Mouse (Mus musculus): ENCODE results near the gene Cmip.
A peak's percentile ranks its signal among the peaks of the same experiment; 100 is the strongest.

Gene Cmip

GRCm38 (mm10) chr8:117326735-117327134 is 69.9 kb downstream of the Cmip start:
- no peak for DNase-seq (ENCODE audit: low spot score)

GRCm38 (mm10) chr8:117327385-117327837 is 70.5 kb downstream of the Cmip start:
- DNase-seq (ENCODE audit: low spot score), result no peak

GRCm38 (mm10) chr8:117328758-117329157 is 71.9 kb downstream of the Cmip start:
- DNase-seq (ENCODE audit: low spot score), result no peak

- no peak for DNase-seq (ENCODE audit: low spot score)
Observed at GRCm38 (mm10) chr8:117329167-117329566, 72.3 kb downstream of the Cmip start.

- DNase-seq (ENCODE audit: low spot score), result no peak
Observed at GRCm38 (mm10) chr8:117329903-117330302, 73.0 kb downstream of the Cmip start.

- DNase-seq (ENCODE audit: low spot score), result no peak
Observed at GRCm38 (mm10) chr8:117332229-117333010, 75.6 kb downstream of the Cmip start.

- no peak for DNase-seq (ENCODE audit: low spot score)
Observed at GRCm38 (mm10) chr8:117333619-117334018, 76.8 kb downstream of the Cmip start.

- DNase-seq (ENCODE audit: low spot score), result no peak
Observed at GRCm38 (mm10) chr8:117334058-117334747, 77.3 kb downstream of the Cmip start.

- DNase-seq (ENCODE audit: low spot score), result peak; percentile 68
Observed at GRCm38 (mm10) chr8:117334748-117335393, 78.0 kb downstream of the Cmip start.

- no peak for DNase-seq (ENCODE audit: low spot score)
Observed at GRCm38 (mm10) chr8:117335423-117335822, 78.6 kb downstream of the Cmip start.

- DNase-seq (ENCODE audit: low spot score), result no peak
Observed at GRCm38 (mm10) chr8:117337188-117337587, 80.3 kb downstream of the Cmip start.

GRCm38 (mm10) chr8:117338678-117339077 is 81.8 kb downstream of the Cmip start:
- no peak for DNase-seq (ENCODE audit: low spot score)

- no peak for DNase-seq (ENCODE audit: low spot score)
Observed at GRCm38 (mm10) chr8:117339296-117339957, 82.6 kb downstream of the Cmip start.

GRCm38 (mm10) chr8:117339958-117340651 is 83.2 kb downstream of the Cmip start:
- no peak for DNase-seq (ENCODE audit: low spot score)

GRCm38 (mm10) chr8:117340800-117341199 is 83.9 kb downstream of the Cmip start:
- DNase-seq (ENCODE audit: low spot score), result no peak

GRCm38 (mm10) chr8:117342735-117343385 is 86.0 kb downstream of the Cmip start:
- no peak for DNase-seq (ENCODE audit: low spot score)

GRCm38 (mm10) chr8:117343484-117343883 is 86.6 kb downstream of the Cmip start:
- DNase-seq (ENCODE audit: low spot score), result no peak

- DNase-seq (ENCODE audit: low spot score), result no peak
Observed at GRCm38 (mm10) chr8:117344899-117345298, 88.0 kb downstream of the Cmip start.

GRCm38 (mm10) chr8:117345376-117345775 is 88.5 kb downstream of the Cmip start:
- no peak for DNase-seq (ENCODE audit: low spot score)

- no peak for DNase-seq (ENCODE audit: low spot score)
Observed at GRCm38 (mm10) chr8:117347556-117347955, 90.7 kb downstream of the Cmip start.

- DNase-seq (ENCODE audit: low spot score), result no peak
Observed at GRCm38 (mm10) chr8:117348718-117349394, 92.0 kb downstream of the Cmip start.
